Mouse (Mus musculus): Measurements from ENCODE around the gene Mapk1ip1l. TPM values are rescaled to one million over a fixed set of nuclear protein-coding genes. Genes with fewer than 3 reads are reported as not detected.

The Mapk1ip1l gene
- total and polyA plus RNA-seq, 2 experiments from 2014 or later = 36.3 to 51.0 TPM

DNA sequence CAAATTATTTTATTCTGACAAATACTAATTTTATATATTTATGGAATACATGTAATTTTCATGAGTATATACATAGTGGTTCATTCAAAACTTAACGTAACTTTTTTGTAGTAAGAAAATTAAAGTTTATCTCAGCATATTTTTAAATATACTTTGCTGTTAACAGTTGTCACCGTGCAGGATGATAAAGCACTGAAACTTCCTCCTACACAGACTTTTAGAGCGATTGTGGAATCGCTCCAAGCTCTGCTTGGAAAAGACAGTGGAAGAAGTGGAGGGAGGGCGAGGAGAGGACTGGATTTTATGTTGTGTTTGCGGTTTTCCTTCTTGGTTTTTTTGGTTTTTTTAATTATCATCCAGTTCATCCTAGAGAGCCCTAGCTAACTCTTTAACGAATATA is 14.5 kb upstream of the Mapk1ip1l start:
- 95% methylated on average over 7 of the region's 7 CpGs for WGBS
- H3K4me1 ChIP-seq (ENCODE audit: insufficient read depth, low read length) = no peaks in the 10 kb centered on the region
- no peak overlapping the region for H3K27ac ChIP-seq (ENCODE audit: low read depth, low read length)
- ATAC-seq (ENCODE audit: low FRiP score) = no peak
- no peak overlapping the region for H3K4me2 ChIP-seq (ENCODE audit: low read depth, low read length, poor library complexity, severe bottlenecking)
- no peak overlapping the region for H3K4me3 ChIP-seq (ENCODE audit: low read depth, low read length)
- no peak for DNase-seq (ENCODE audit: low spot score)
- no peak for TF ChIP-seq CTCF (IDR thresholded peaks at IDR 0.05)
- H3K27me3 ChIP-seq (ENCODE audit: insufficient read depth, low read length) = no peaks in the 10 kb centered on the region
- H3K9me3 ChIP-seq (ENCODE audit: low read length) = no peaks in the 10 kb centered on the region
- no peak overlapping the region for H3K9ac ChIP-seq (replicated peaks; ENCODE audit: low read length, poor library complexity, severe bottlenecking)
- H3K36me3 ChIP-seq (ENCODE audit: insufficient read depth, low read length) = no peaks in the 10 kb centered on the region

DNA sequence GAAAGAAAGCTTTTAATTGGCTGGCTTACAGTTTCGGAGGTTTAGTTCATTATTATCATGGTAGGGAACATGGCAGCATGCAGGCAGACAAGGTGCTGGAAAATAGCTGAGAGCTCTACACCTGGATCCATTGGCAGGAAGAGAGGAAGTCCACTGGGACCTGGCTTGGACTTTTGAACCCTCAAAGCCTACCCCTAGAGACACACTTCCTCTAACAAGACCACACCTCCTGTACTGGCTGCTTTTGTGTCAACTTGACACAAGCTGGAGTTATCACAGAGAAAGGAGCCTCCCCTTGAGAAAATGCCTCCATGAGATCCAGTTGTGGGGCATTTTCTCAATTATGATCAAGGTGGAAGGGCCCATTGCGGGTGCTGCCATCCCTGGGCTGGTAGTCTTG is 12.8 kb upstream of the Mapk1ip1l start:
- Histone ChIP-seq H3K4me1 (ENCODE audit: insufficient read depth, low read length) (no peaks in the 10 kb centered on the region), H3K9me3 (ENCODE audit: low read length) (no peaks in the 10 kb centered on the region), H3K36me3 (ENCODE audit: insufficient read depth, low read length) (peaks cover 2% of the 10 kb centered on the region; the same call in 1 of the 2 replicates), H3K4me2 (ENCODE audit: low read depth, low read length, poor library complexity, severe bottlenecking) (no peak overlapping the region), H3K9ac (replicated peaks; ENCODE audit: low read length, poor library complexity, severe bottlenecking) (no peak overlapping the region), H3K27ac (ENCODE audit: low read depth, low read length) (no peak overlapping the region), H3K4me3 (ENCODE audit: low read depth, low read length) (no peak overlapping the region), H3K27me3 (ENCODE audit: insufficient read depth, low read length) (no peaks in the 10 kb centered on the region)
- WGBS = 100% methylated on average over 2 of the region's 2 CpGs
- DNase-seq (ENCODE audit: low spot score) = no peak
- no peak for ATAC-seq (ENCODE audit: low FRiP score)
- no peak for TF ChIP-seq CTCF (IDR thresholded peaks at IDR 0.05)

DNA sequence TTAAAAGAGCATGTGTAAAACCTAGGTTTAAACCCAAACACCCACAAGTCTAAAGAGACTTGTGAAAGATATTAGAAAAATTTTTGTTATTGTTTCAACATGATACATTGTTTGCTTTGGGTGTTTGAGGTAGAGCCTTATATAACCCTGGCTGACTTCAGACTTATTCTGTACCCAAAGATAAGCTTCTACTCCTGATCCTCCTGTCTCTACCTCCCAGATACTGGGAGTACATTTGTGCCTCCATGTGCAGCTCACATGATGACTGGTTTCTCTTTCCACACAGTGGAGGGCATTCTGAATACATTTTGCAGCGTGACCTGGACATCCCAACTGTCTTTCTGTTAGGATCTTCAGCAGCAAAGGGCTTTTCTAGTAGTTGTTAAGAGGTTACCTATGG is 11.9 kb upstream of the Mapk1ip1l start:
- no peaks in the 10 kb centered on the region for H3K27me3 ChIP-seq (ENCODE audit: insufficient read depth, low read length)
- no peak overlapping the region for H3K27ac ChIP-seq (ENCODE audit: low read depth, low read length)
- DNase-seq (ENCODE audit: low spot score) (no peak), ATAC-seq (ENCODE audit: low FRiP score) (no peak)
- H3K36me3 ChIP-seq (ENCODE audit: insufficient read depth, low read length) = peaks cover 5% of the 10 kb centered on the region; the same call in 1 of the 2 replicates
- H3K4me2 ChIP-seq (ENCODE audit: low read depth, low read length, poor library complexity, severe bottlenecking) = no peak overlapping the region
- no peak overlapping the region for H3K9ac ChIP-seq (replicated peaks; ENCODE audit: low read length, poor library complexity, severe bottlenecking)
- no peaks in the 10 kb centered on the region for H3K4me1 ChIP-seq (ENCODE audit: insufficient read depth, low read length)
- no peak overlapping the region for H3K4me3 ChIP-seq (ENCODE audit: low read depth, low read length)
- TF ChIP-seq CTCF (IDR thresholded peaks at IDR 0.05) = no peak
- H3K9me3 ChIP-seq (ENCODE audit: low read length) = no peaks in the 10 kb centered on the region
- 90% methylated on average over 1 of the region's 1 CpGs for WGBS

DNA sequence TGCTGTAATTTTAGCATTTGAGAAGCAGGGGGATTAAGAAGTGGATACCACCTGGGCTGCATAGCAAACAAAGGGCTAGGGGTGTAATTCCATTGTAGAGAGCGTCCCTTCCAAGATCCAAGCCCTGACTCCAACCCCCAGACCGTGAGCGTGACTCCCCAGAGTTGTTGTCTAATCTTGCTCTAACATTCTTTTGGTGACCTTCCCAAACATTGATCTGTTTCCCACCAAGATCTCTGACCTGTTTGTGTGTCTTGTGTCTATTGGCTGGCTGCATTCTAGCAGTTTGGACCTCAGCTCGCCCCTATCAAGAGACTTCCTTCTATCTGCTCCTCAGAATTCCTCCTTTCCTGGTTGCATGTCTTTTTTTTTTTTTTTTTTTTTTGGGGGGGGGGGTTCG is 11.0 kb upstream of the Mapk1ip1l start:
- no peak for TF ChIP-seq CTCF (IDR thresholded peaks at IDR 0.05)
- no peak overlapping the region for H3K4me3 ChIP-seq (ENCODE audit: low read depth, low read length)
- no peaks in the 10 kb centered on the region for H3K9me3 ChIP-seq (ENCODE audit: low read length)
- no peak for ATAC-seq (ENCODE audit: low FRiP score)
- no peaks in the 10 kb centered on the region for H3K27me3 ChIP-seq (ENCODE audit: insufficient read depth, low read length)
- no peaks in the 10 kb centered on the region for H3K4me1 ChIP-seq (ENCODE audit: insufficient read depth, low read length)
- no peak overlapping the region for H3K4me2 ChIP-seq (ENCODE audit: low read depth, low read length, poor library complexity, severe bottlenecking)
- 70% methylated on average over 4 of the region's 5 CpGs for WGBS
- no peak for DNase-seq (ENCODE audit: low spot score)
- peaks cover 5% of the 10 kb centered on the region; the same call in 1 of the 2 replicates for H3K36me3 ChIP-seq (ENCODE audit: insufficient read depth, low read length)
- no peak overlapping the region for H3K9ac ChIP-seq (replicated peaks; ENCODE audit: low read length, poor library complexity, severe bottlenecking)
- no peak overlapping the region for H3K27ac ChIP-seq (ENCODE audit: low read depth, low read length)

DNA sequence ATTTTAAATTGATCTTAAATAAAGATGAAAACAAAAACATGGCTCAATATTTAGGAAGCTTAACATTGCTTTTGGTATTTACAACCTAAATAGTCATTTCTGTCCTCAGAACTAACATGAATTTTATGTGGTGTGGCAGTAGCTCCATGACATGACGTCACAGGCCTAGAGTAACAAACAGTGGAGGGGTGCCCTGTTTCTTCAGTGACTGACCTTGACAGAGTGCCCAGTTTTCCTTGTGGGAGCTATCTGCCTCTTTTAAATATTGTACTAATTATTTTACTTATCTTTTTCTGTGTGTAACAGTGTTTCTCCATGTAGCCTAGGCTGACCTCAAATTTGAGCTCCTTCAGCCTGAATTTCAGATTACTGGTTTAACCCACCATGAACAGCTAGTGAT is 6.3 kb upstream of the Mapk1ip1l start:
- Histone ChIP-seq H3K4me2 (ENCODE audit: low read depth, low read length, poor library complexity, severe bottlenecking) (no peak overlapping the region), H3K9me3 (ENCODE audit: low read length) (no peaks in the 10 kb centered on the region), H3K4me1 (ENCODE audit: insufficient read depth, low read length) (no peaks in the 10 kb centered on the region), H3K27me3 (ENCODE audit: insufficient read depth, low read length) (no peaks in the 10 kb centered on the region), H3K9ac (replicated peaks; ENCODE audit: low read length, poor library complexity, severe bottlenecking) (no peak overlapping the region), H3K36me3 (ENCODE audit: insufficient read depth, low read length) (peaks cover 5% of the 10 kb centered on the region; the same call in 1 of the 2 replicates), H3K4me3 (ENCODE audit: low read depth, low read length) (no peak overlapping the region), H3K27ac (ENCODE audit: low read depth, low read length) (no peak overlapping the region)
- TF ChIP-seq CTCF (IDR thresholded peaks at IDR 0.05) = no peak
- DNase-seq (ENCODE audit: low spot score) (no peak), ATAC-seq (ENCODE audit: low FRiP score) (no peak)
- WGBS = 67% methylated on average over 1 of the region's 1 CpGs

DNA sequence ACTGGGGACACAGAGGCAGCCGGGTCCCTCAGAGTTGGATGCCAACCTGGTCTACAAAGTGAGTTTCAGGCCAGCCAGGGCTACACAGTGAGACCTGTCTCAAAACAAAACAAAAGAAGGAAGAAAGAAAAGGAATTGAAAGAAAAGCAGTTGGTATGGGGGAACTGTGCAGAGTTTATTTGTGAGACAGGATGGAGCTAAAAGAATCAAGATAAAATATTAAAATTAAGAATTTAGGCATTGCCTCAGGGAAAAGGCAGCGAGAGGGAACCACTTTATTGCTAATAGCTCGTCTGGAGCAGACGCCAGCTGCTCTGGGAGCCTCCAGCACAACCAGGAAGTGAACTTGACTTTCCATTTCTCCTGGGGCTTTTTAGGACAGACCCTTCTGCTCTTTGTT is 3.9 kb upstream of the Mapk1ip1l start:
- Histone ChIP-seq H3K27ac (ENCODE audit: low read depth, low read length) (no peak overlapping the region), H3K9ac (replicated peaks; ENCODE audit: low read length, poor library complexity, severe bottlenecking) (no peak overlapping the region), H3K27me3 (ENCODE audit: insufficient read depth, low read length) (no peaks in the 10 kb centered on the region), H3K9me3 (ENCODE audit: low read length) (no peaks in the 10 kb centered on the region), H3K36me3 (ENCODE audit: insufficient read depth, low read length) (peaks cover 5% of the 10 kb centered on the region; the same call in 1 of the 2 replicates), H3K4me1 (ENCODE audit: insufficient read depth, low read length) (no peaks in the 10 kb centered on the region), H3K4me3 (ENCODE audit: low read depth, low read length) (no peak overlapping the region), H3K4me2 (ENCODE audit: low read depth, low read length, poor library complexity, severe bottlenecking) (no peak overlapping the region)
- DNase-seq (ENCODE audit: low spot score) (no peak), ATAC-seq (ENCODE audit: low FRiP score) (no peak)
- no peak for TF ChIP-seq CTCF (IDR thresholded peaks at IDR 0.05)
- WGBS = 44% methylated on average over 4 of the region's 4 CpGs
